Mouse (Mus musculus) large intestine, adult 2 months (tissue): ENCODE measurements around the gene Gm49336. TPM values are rescaled to one million over a fixed set of nuclear protein-coding genes. Genes with fewer than 3 reads are reported as not detected.
A peak's percentile ranks its signal among the peaks of the same experiment; 100 is the strongest.

Source experiments
- DNase-seq: peaks from one replicate; pipeline ENCODE4 v3.0.0-alpha.2; 2012; ENCODE audit warnings: low read depth, low spot score
- WGBS: fragments of 180-500 bp; shearing (Covaris S2); methylation state at CpG from one replicate; pipeline ENCODE4 v1.1.7; 2018; 5-methylcytosine and 5-hydroxymethylcytosine counted together
- polyA plus RNA-seq: library from polyadenylated mRNA; depleted of rRNA; stranded (reverse); fragments of >200 nt; gene quantifications from 2 replicates; pipeline ENCODE4 v1.2.3, GENCODE M21; 2012

Gm49336 gene
- polyA plus RNA-seq, 1 experiment, result 9.6 TPM

GRCm38 (mm10) chr14:60250879-60251278, 428 bp downstream of the Gm49336 start:
- no peak for DNase-seq
- under 1% methylated on average over 39 of the region's 39 CpGs for WGBS

- 5% methylated on average over 8 of the region's 8 CpGs for WGBS
- DNase-seq, result no peak
Observed at GRCm38 (mm10) chr14:60250366-60250765, 941 bp downstream of the Gm49336 start.

GRCm38 (mm10) chr14:60238551-60238950, 12.8 kb downstream of the Gm49336 start:
- DNase-seq, result no peak

GRCm38 (mm10) chr14:60219886-60220285, 31.4 kb downstream of the Gm49336 start:
- WGBS, result 86% methylated on average over 10 of the region's 10 CpGs
- no peak for DNase-seq

More at GRCm38 (mm10) chr14:60238551-60238950, 12.8 kb downstream of the Gm49336 start:
- 78% methylated on average over 3 of the region's 3 CpGs for WGBS

- DNase-seq, result no peak
- 97% methylated on average over 4 of the region's 4 CpGs for WGBS
Observed at GRCm38 (mm10) chr14:60217616-60218015, 33.7 kb downstream of the Gm49336 start.

GRCm38 (mm10) chr14:60216125-60216524, 35.2 kb downstream of the Gm49336 start:
- 31% methylated on average over 1 of the region's 1 CpGs for WGBS
- peak; percentile 61 for DNase-seq

- 37% methylated on average over 3 of the region's 3 CpGs for WGBS
- DNase-seq, result no peak
Observed at GRCm38 (mm10) chr14:60215000-60215399, 36.3 kb downstream of the Gm49336 start.

- WGBS, result 76% methylated on average over 1 of the region's 1 CpGs
- DNase-seq, result no peak
Observed at GRCm38 (mm10) chr14:60214040-60214439, 37.3 kb downstream of the Gm49336 start.

GRCm38 (mm10) chr14:60209166-60209565, 42.1 kb downstream of the Gm49336 start:
- no peak for DNase-seq
- 47% methylated on average over 7 of the region's 7 CpGs for WGBS

- no peak for DNase-seq
- WGBS, result 85% methylated on average over 6 of the region's 6 CpGs
Observed at GRCm38 (mm10) chr14:60204993-60205392, 46.3 kb downstream of the Gm49336 start.

GRCm38 (mm10) chr14:60196884-60197283, 54.4 kb downstream of the Gm49336 start, which contains the start of gene Atp8a2:
Gene Atp8a2 (minus strand): TSS chr14:60197179.
- 73% methylated on average over 7 of the region's 7 CpGs for WGBS
- DNase-seq, result no peak

- WGBS, result 71% methylated on average over 5 of the region's 5 CpGs
- DNase-seq, result no peak
Observed at GRCm38 (mm10) chr14:60195999-60196398, 55.3 kb downstream of the Gm49336 start.

GRCm38 (mm10) chr14:60194606-60195005, 56.7 kb downstream of the Gm49336 start:
- no peak for DNase-seq
- WGBS, result 74% methylated on average over 1 of the region's 1 CpGs

- DNase-seq, result no peak
- WGBS, result 93% methylated on average over 5 of the region's 5 CpGs
Observed at GRCm38 (mm10) chr14:60189771-60190170, 61.5 kb downstream of the Gm49336 start.

GRCm38 (mm10) chr14:60188201-60188825, 63.0 kb downstream of the Gm49336 start:
- WGBS, result 76% methylated on average over 5 of the region's 5 CpGs
- no peak for DNase-seq

GRCm38 (mm10) chr14:60181306-60181705, 70.0 kb downstream of the Gm49336 start:
- WGBS, result 95% methylated on average over 2 of the region's 2 CpGs
- DNase-seq, result no peak

GRCm38 (mm10) chr14:60178571-60178955, 72.7 kb downstream of the Gm49336 start:
- WGBS, result 24% methylated on average over 2 of the region's 2 CpGs

GRCm38 (mm10) chr14:60177614-60178570, 73.4 kb downstream of the Gm49336 start:
- no peak for DNase-seq
- WGBS, result 10% methylated on average over 37 of the region's 37 CpGs

More at GRCm38 (mm10) chr14:60178571-60178955, 72.7 kb downstream of the Gm49336 start:
- peak; percentile 81 for DNase-seq

GRCm38 (mm10) chr14:60176891-60177613, 74.3 kb downstream of the Gm49336 start:
- no peak for DNase-seq
- WGBS, result under 1% methylated on average over 82 of the region's 84 CpGs

- WGBS, result 17% methylated on average over 9 of the region's 9 CpGs
- no peak for DNase-seq
Observed at GRCm38 (mm10) chr14:60176469-60176890, 74.8 kb downstream of the Gm49336 start.
